Mouse (Mus musculus) MEL (cell line): ENCODE measurements at regions not wholly inside any gene's neighbourhood (a gene's known extent, or its start where the extent isn't known, plus 50 kb on each side); places are given as distances from the start of the nearest gene placed in this dataset.

Experiments used
- CHD1 ChIP-seq: IDR thresholded peaks from 2 replicates; pipeline ENCODE4 v1.6.1; 2012; ENCODE audit warnings: low read depth, mild to moderate bottlenecking, inconsistent platforms, low read length, improper control_type of control experiment
- CTCF ChIP-seq, 3 experiments: IDR thresholded peaks in 2 of 3; conservative IDR thresholded peaks in 1 of 3; 2 replicates each; pipeline ENCODE4 v1.5.1; 2011 to 2012; ENCODE audit warnings: low read length in 3 of 3, low read depth in 2 of 3, mild to moderate bottlenecking in 2 of 3, improper control_type of control experiment in 1 of 3, inconsistent platforms in 1 of 3, mixed read lengths in 1 of 3, moderate library complexity in 1 of 3; ENCODE audit not compliant: control insufficient read depth in 1 of 3, insufficient read depth in 1 of 3, poor library complexity in 1 of 3, severe bottlenecking in 1 of 3
- GATA1 ChIP-seq: IDR thresholded peaks from 2 replicates; pipeline ENCODE4 v1.6.1; 2011; ENCODE audit warnings: low read depth, low read length, improper control_type of control experiment
- HCFC1 ChIP-seq: IDR thresholded peaks from 2 replicates; pipeline ENCODE4 v1.6.1; 2012; ENCODE audit warnings: low read depth, mild to moderate bottlenecking, inconsistent platforms, low read length, improper control_type of control experiment, moderate library complexity
- MAFK ChIP-seq: IDR thresholded peaks from 2 replicates; pipeline ENCODE4 v1.6.1; 2011; ENCODE audit warnings: low read depth, mild to moderate bottlenecking, low read length, improper control_type of control experiment, borderline replicate concordance
- MAX ChIP-seq: IDR thresholded peaks from 2 replicates; pipeline ENCODE4 v1.6.1; 2011; ENCODE audit warnings: low read length, improper control_type of control experiment
- MYC ChIP-seq: IDR thresholded peaks from 2 replicates; pipeline ENCODE4 v1.6.1; 2011; ENCODE audit warnings: low read depth, mild to moderate bottlenecking, low read length, improper control_type of control experiment, moderate library complexity
- POLR2A ChIP-seq, 2 experiments: IDR thresholded peaks; 2 replicates each; pipeline ENCODE4 v1.6.1; 2011 to 2012; ENCODE audit warnings: low read length in 2 of 2, mild to moderate bottlenecking in 2 of 2, control low read depth in 1 of 2, improper control_type of control experiment in 1 of 2, low read depth in 1 of 2, moderate library complexity in 1 of 2; ENCODE audit not compliant: control insufficient read depth in 1 of 2, insufficient read depth in 1 of 2, poor library complexity in 1 of 2
- POLR2AphosphoS5 ChIP-seq: IDR thresholded peaks from 2 replicates; pipeline ENCODE4 v1.6.1; 2012; ENCODE audit warnings: low read depth, borderline replicate concordance, mild to moderate bottlenecking, inconsistent platforms, low read length, moderate library complexity, mixed read lengths
- SIN3A ChIP-seq: IDR thresholded peaks from 2 replicates; pipeline ENCODE4 v1.6.1; 2012; ENCODE audit warnings: low read length, improper control_type of control experiment, inconsistent platforms
- USF1 ChIP-seq: IDR thresholded peaks from 2 replicates; pipeline ENCODE4 v1.6.1; 2014; ENCODE audit warnings: low read depth, mild to moderate bottlenecking, inconsistent platforms, low read length, improper control_type of control experiment, moderate library complexity
- ZNF384 ChIP-seq: IDR thresholded peaks from 2 replicates; pipeline ENCODE4 v1.6.1; 2012; ENCODE audit warnings: low read depth, mild to moderate bottlenecking, inconsistent platforms, low read length, improper control_type of control experiment

- no peak for TF ChIP-seq POLR2A (IDR thresholded peaks at IDR 0.05; ENCODE audit: control insufficient read depth in 1 of 2, insufficient read depth in 1 of 2, low read depth in 1 of 2, low read length in 2 of 2, poor library complexity in 1 of 2)
- no peak for TF ChIP-seq SIN3A
- no peak for TF ChIP-seq CTCF (IDR thresholded peaks at IDR 0.05 in 2 of 3, conservative IDR thresholded peaks at IDR 0.05 in 1 of 3; ENCODE audit: control insufficient read depth in 1 of 3, insufficient read depth in 1 of 3, low read depth in 2 of 3, low read length in 3 of 3, poor library complexity in 1 of 3, severe bottlenecking in 1 of 3)
- no peak for TF ChIP-seq GATA1
- TF ChIP-seq CHD1 = no peak
- TF ChIP-seq MAX = no peak
- no peak for TF ChIP-seq POLR2AphosphoS5
- no peak for TF ChIP-seq ZNF384
- no peak for TF ChIP-seq MYC
- TF ChIP-seq MAFK = no peak
- no peak for TF ChIP-seq HCFC1
- no peak for TF ChIP-seq USF1
These were observed 96.4 kb upstream of the Vash1 start for GRCm38 (mm10) chr12:86582076-86582475.
